Mouse (Mus musculus) cerebellum, postnatal 25 days (tissue): ENCODE results near the gene Brdt.

Experiments used
- DNase-seq, 2 experiments: peaks; one replicate each; pipeline ENCODE4 v3.0.0; 2021; ENCODE audit warnings: mixed read lengths in 2 of 2

The Brdt gene

GRCm38 (mm10) chr5:107412285-107412684 is 81.3 kb downstream of the Brdt start:
- DNase-seq, result no peak

GRCm38 (mm10) chr5:107415098-107415497 is 84.1 kb downstream of the Brdt start:
- no peak for DNase-seq

DNA sequence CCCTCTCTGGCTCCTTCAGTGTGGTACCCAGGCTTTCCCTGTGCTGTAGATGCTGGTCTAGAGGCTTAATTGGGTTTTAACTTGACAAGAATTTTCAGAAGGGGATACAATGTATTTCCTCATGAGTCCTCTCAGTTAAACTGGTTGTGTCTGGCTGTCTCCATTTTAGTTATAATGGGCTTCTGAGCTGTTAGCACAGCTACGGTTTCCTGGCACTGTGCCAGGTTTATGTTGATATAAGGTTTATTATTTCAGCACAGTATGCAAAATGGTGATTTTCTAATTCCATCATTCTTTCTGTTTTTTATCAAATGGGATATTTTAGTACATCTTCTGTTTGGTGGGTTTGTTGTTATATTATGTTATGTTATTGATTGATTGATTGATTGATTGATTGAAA is 90.7 kb downstream of the Brdt start:
- DNase-seq, result no peak

- no peak for DNase-seq
Observed at GRCm38 (mm10) chr5:107431249-107431648, 100.3 kb downstream of the Brdt start, which contains the start of gene Lpcat2b. Gene Lpcat2b (plus strand): TSS chr5:107431549.

DNA sequence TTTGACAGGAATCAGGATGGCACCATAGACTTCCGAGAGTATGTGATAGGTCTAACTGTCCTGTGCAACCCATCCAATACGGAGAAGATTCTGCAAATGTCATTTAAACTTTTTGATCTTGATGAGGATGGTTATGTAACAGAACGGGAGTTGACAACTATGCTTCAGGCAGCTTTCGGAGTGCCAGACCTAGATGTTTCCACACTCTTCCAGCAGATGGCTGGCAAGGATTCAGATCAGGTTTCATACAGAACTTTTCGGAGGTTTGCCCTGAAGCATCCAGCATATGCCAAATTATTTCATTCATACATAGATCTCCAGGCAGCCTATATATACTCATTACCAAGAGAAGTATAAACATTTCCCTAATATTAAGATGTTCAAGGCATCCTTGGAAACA is 103.0 kb downstream of the Brdt start:
- DNase-seq, result no peak

DNA sequence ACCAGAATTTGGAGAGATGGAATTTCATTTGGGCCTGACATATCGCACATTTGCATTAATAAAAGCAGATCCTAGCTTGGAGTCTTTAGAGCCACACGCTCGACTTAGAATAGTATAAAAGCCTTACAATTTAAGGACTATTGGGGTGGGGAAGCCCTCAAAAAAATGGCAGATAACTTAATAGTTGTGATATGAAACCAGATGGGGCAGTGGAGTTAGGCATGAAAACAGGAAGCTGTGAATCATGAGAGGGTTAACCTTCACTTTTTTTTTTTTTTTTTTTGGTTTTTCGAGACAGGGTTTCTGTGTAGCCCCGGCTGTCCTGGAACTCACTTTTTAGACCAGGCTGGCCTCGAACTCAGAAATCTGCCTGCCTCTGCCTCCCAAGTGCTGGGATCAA is 105.2 kb downstream of the Brdt start:
- DNase-seq, result no peak
